Mouse (Mus musculus) heart, embryonic 11.5 days (tissue): ENCODE measurements around the gene Serac1. TPM values are rescaled to one million over a fixed set of nuclear protein-coding genes. Genes with fewer than 3 reads are reported as not detected.

ENCODE experiments used
- ATAC-seq: fragments of 200-750 bp; cut with Nextera tagmentation; replicated peaks from 2 replicates; pipeline ENCODE4 v1.8.0; 2017; ENCODE audit warnings: moderate library complexity; ENCODE audit not compliant: insufficient number of reproducible peaks, low FRiP score, low TSS enrichment
- H3K27ac ChIP-seq: fragments of 300-500 bp; sonication (generic); 2 replicates; pipeline ENCODE4 v1.5.1; 2014; ENCODE audit warnings: mild to moderate bottlenecking, low read depth, low read length
- H3K27me3 ChIP-seq: fragments of 300-500 bp; sonication (generic); 2 replicates; pipeline ENCODE4 v1.6.1; 2014; ENCODE audit warnings: mild to moderate bottlenecking, low read length, mixed read lengths; ENCODE audit not compliant: control insufficient read depth, insufficient read depth
- H3K36me3 ChIP-seq: fragments of 300-500 bp; sonication (generic); 2 replicates; pipeline ENCODE4 v1.6.1; 2014; ENCODE audit warnings: mild to moderate bottlenecking, low read length, moderate library complexity, mixed read lengths; ENCODE audit not compliant: control insufficient read depth, insufficient read depth
- H3K4me1 ChIP-seq: fragments of 300-500 bp; sonication (generic); 2 replicates; pipeline ENCODE4 v1.6.1; 2014; ENCODE audit warnings: low read length; ENCODE audit not compliant: control insufficient read depth, insufficient read depth
- H3K4me2 ChIP-seq: fragments of 300-500 bp; sonication (generic); 2 replicates; pipeline ENCODE4 v1.6.1; 2014; ENCODE audit warnings: mild to moderate bottlenecking, moderate library complexity
- H3K4me3 ChIP-seq: fragments of 300-500 bp; sonication (generic); 2 replicates; pipeline ENCODE4 v1.5.1; 2014; ENCODE audit warnings: low read depth, low read length
- H3K9ac ChIP-seq: fragments of 300-500 bp; sonication (generic); 2 replicates; pipeline ENCODE4 v1.6.1; 2014; ENCODE audit warnings: mild to moderate bottlenecking, low read depth, low read length, moderate library complexity
- H3K9me3 ChIP-seq: fragments of 300-500 bp; sonication (generic); replicated peaks from 2 replicates; pipeline ENCODE4 v1.6.1; 2016; ENCODE audit warnings: low read length; ENCODE audit not compliant: control insufficient read depth
- WGBS: fragments of 180-500 bp; shearing (Covaris S2); extraction: QIAGEN DNeasy Blood & Tissue Kit; methylation state at CpG from one replicate; pipeline ENCODE4 v1.1.7; 2014; ENCODE audit not compliant: insufficient replicate concordance; 5-methylcytosine and 5-hydroxymethylcytosine counted together
- polyA plus RNA-seq: library from polyadenylated mRNA; unstranded; fragments of >200 nt; fragmentation: Nextera tagmentation; extraction: Ambion mirVana; gene quantifications from 2 replicates; pipeline ENCODE4 v1.2.1, GENCODE M21; 2014

The Serac1 gene
- polyA plus RNA-seq, 1 experiment from 2014 or later: 4.3 TPM

DNA sequence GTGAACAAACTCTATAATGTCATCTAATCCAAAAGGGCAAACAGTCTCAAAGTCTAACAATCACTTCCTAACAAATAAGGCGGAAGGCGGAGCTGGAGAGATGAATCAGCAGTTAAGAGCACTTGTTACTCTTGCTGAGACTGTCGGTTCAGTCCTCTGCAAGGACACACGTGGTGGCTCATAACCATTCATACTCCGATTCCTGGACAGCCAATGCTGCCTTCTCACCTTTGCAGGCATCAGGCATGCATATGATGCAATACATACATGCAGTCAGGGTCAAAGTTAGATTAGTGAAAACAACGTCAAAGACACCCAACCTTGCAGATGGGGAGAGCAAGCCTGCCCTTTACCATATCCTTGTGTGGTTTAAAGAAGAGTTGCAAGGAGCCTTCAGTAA, 12.1 kb upstream of the Serac1 start:
- Histone ChIP-seq H3K4me1 (no peaks in the 10 kb centered on the region), H3K27me3 (no peaks in the 10 kb centered on the region), H3K4me2 (no peak overlapping the region), H3K9me3 (no peaks in the 10 kb centered on the region), H3K4me3 (no peak overlapping the region), H3K36me3 (no peaks in the 10 kb centered on the region), H3K27ac (no peak overlapping the region), H3K9ac (no peak overlapping the region)
- WGBS: 85% methylated on average over 6 of the region's 6 CpGs
- no peak for ATAC-seq

GRCm38 (mm10) chr17:6083323-6083890, 3.9 kb upstream of the Serac1 start:
- Histone ChIP-seq H3K4me1 (peaks cover 4% of the 10 kb centered on the region; the same call in 1 of the 2 replicates), H3K4me2 (no peak overlapping the region), H3K27ac (no peak overlapping the region), H3K9me3 (no peaks in the 10 kb centered on the region), H3K4me3 (no peak overlapping the region), H3K27me3 (no peaks in the 10 kb centered on the region), H3K9ac (no peak overlapping the region), H3K36me3 (peaks cover 9% of the 10 kb centered on the region)
- 88% methylated on average over 5 of the region's 5 CpGs for WGBS
- no peak for ATAC-seq

DNA sequence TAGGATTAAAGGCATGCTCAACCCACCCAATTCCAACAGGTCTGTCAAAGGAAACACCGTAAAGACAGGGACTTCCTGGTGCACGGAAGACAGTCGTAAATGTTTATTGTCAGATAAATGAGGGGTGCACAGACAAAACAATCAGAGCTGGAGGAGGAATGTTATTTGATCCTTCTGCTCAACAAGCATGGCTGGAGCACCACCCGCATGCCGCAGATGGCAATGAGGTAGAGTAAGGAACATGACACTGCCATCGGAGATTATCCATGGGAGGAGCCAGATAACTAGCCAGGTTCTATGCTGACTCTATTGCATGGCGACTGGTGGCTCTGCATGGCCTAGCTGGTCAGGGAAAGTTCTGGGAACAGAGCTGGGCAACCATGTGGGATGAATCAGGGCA, 6.1 kb downstream of the Serac1 start:
- H3K9me3 ChIP-seq: no peaks in the 10 kb centered on the region
- H3K27me3 ChIP-seq: no peaks in the 10 kb centered on the region
- no peak overlapping the region for H3K4me3 ChIP-seq
- H3K27ac ChIP-seq: no peak overlapping the region
- 80% methylated on average over 7 of the region's 7 CpGs for WGBS
- peaks cover 4% of the 10 kb centered on the region; the same call in 1 of the 2 replicates for H3K36me3 ChIP-seq
- ATAC-seq: no peak
- no peaks in the 10 kb centered on the region for H3K4me1 ChIP-seq
- H3K9ac ChIP-seq: no peak overlapping the region
- no peak overlapping the region for H3K4me2 ChIP-seq

- H3K9ac ChIP-seq: no peak overlapping the region
- H3K4me3 ChIP-seq: no peak overlapping the region
- H3K36me3 ChIP-seq: peaks cover 11% of the 10 kb centered on the region
- H3K4me1 ChIP-seq: no peaks in the 10 kb centered on the region
- no peak overlapping the region for H3K4me2 ChIP-seq
- no peaks in the 10 kb centered on the region for H3K27me3 ChIP-seq
- H3K9me3 ChIP-seq: no peaks in the 10 kb centered on the region
- no peak for ATAC-seq
- no peak overlapping the region for H3K27ac ChIP-seq
- WGBS: 88% methylated on average over 6 of the region's 6 CpGs
Observed at GRCm38 (mm10) chr17:6069866-6070265, 9.7 kb downstream of the Serac1 start.

DNA sequence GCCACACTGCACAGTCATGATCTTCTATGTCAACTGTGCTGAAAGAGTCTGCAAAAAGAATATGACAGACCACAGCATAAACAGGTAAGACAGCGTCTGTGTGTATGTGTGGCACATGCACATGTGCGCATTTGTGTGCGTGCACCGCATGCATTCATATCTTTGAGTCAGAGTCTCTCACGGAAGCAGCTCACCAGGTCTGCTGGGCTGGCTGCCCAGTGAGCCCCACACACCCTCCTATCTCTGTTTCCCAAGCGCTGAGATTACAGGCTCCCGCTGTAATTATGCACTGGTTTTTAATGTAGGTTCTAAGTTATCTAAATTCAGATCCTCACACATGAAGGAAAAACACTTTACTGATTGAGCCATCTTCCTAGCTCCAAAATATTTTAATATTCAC, 11.9 kb downstream of the Serac1 start:
- H3K27me3 ChIP-seq: no peaks in the 10 kb centered on the region
- 91% methylated on average over 7 of the region's 7 CpGs for WGBS
- H3K36me3 ChIP-seq: peaks cover 7% of the 10 kb centered on the region
- no peaks in the 10 kb centered on the region for H3K4me1 ChIP-seq
- H3K4me2 ChIP-seq: no peak overlapping the region
- H3K9me3 ChIP-seq: no peaks in the 10 kb centered on the region
- no peak for ATAC-seq
- no peak overlapping the region for H3K4me3 ChIP-seq
- no peak overlapping the region for H3K27ac ChIP-seq
- no peak overlapping the region for H3K9ac ChIP-seq

DNA sequence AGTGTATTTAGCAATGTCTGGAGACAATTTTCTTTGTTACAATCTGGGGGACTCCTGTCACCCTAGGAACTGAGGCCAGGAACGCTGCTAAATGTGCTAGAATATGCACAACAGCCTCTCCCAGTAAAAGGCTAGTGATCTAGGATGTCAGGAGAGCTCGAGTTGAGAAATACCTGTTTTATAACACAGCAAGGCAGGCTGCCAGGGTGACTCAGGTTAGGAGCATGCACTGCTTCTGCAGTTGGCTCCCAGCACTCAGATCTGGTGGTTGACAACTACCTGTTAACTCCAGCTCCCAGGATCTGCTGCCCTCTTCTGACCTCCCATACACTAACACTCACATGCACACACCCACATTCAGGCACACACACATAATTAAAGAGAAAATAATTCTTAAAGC, 13.5 kb downstream of the Serac1 start:
- Histone ChIP-seq H3K27ac (no peak overlapping the region), H3K9me3 (no peaks in the 10 kb centered on the region), H3K4me1 (no peaks in the 10 kb centered on the region), H3K27me3 (no peaks in the 10 kb centered on the region), H3K4me3 (no peak overlapping the region), H3K9ac (no peak overlapping the region), H3K36me3 (peaks cover 7% of the 10 kb centered on the region), H3K4me2 (no peak overlapping the region)
- WGBS: 92% methylated on average over 2 of the region's 2 CpGs
- ATAC-seq: no peak

DNA sequence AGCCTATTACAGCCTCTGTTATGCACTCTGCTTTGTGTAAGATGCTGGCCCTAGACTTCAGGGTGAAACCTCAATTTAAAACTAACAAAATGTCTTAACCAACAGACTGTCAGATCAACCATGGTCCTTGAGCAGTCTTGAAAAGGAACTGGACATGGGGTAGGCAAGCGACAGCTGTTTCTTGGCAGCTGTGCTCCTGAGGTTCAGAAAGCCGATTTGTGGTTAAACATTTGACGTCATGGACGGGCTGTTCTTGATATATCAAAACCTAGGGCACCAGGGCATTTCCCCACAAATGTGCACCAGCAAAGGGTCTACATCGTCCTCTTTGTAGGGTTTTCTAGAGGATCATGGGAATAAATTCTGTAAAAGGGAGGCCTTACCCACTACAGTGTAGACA, 16.0 kb downstream of the Serac1 start:
- no peak overlapping the region for H3K4me2 ChIP-seq
- H3K36me3 ChIP-seq: peaks cover 7% of the 10 kb centered on the region
- ATAC-seq: no peak
- no peak overlapping the region for H3K27ac ChIP-seq
- no peaks in the 10 kb centered on the region for H3K9me3 ChIP-seq
- no peaks in the 10 kb centered on the region for H3K4me1 ChIP-seq
- H3K9ac ChIP-seq: no peak overlapping the region
- no peak overlapping the region for H3K4me3 ChIP-seq
- WGBS: 84% methylated on average over 5 of the region's 5 CpGs
- no peaks in the 10 kb centered on the region for H3K27me3 ChIP-seq

GRCm38 (mm10) chr17:6062793-6063192, 16.7 kb downstream of the Serac1 start:
- H3K27ac ChIP-seq: no peak overlapping the region
- H3K36me3 ChIP-seq: peaks cover 7% of the 10 kb centered on the region
- H3K9me3 ChIP-seq: no peaks in the 10 kb centered on the region
- no peak overlapping the region for H3K4me3 ChIP-seq
- no peak overlapping the region for H3K4me2 ChIP-seq
- no peaks in the 10 kb centered on the region for H3K27me3 ChIP-seq
- H3K9ac ChIP-seq: no peak overlapping the region
- no peaks in the 10 kb centered on the region for H3K4me1 ChIP-seq
- WGBS: 54% methylated on average over 8 of the region's 8 CpGs
- ATAC-seq: no peak

GRCm38 (mm10) chr17:6054934-6055355, 24.6 kb downstream of the Serac1 start:
- H3K4me3 ChIP-seq: no peak overlapping the region
- H3K4me2 ChIP-seq: no peak overlapping the region
- no peak overlapping the region for H3K9ac ChIP-seq
- H3K9me3 ChIP-seq: no peaks in the 10 kb centered on the region
- H3K27ac ChIP-seq: no peak overlapping the region
- no peaks in the 10 kb centered on the region for H3K36me3 ChIP-seq
- H3K27me3 ChIP-seq: no peaks in the 10 kb centered on the region
- H3K4me1 ChIP-seq: no peaks in the 10 kb centered on the region
- ATAC-seq: no peak
- 25% methylated on average over 5 of the region's 5 CpGs for WGBS
